Mouse (Mus musculus): ENCODE data around the gene Zfp442.
"Not testable (repeated sequence)": the region's sequence is repeated elsewhere in the genome, so short reads cannot be mapped to it uniquely, and the experiment has no call there.

The Zfp442 gene

GRCm38 (mm10) chr2:150451180-150451919 is at the start of gene Zfp442:
Gene Zfp442, minus strand, starts transcription at chr2:150451486.
- peak; percentile 18 for DNase-seq (ENCODE audit: low spot score)

GRCm38 (mm10) chr2:150500124-150500973 is 49.1 kb upstream of the Zfp442 start:
- DNase-seq (ENCODE audit: low spot score) = not testable (repeated sequence)

GRCm38 (mm10) chr2:150493031-150493430 is 41.7 kb upstream of the Zfp442 start:
- no peak for DNase-seq (ENCODE audit: low spot score)

- peak; percentile 48 for DNase-seq (ENCODE audit: low spot score)
These were observed 33.9 kb upstream of the Zfp442 start, which contains the start of gene Zfp345 for GRCm38 (mm10) chr2:150484939-150485778. Gene Zfp345, minus strand, starts transcription at chr2:150485091.

GRCm38 (mm10) chr2:150439084-150439483 is 12.2 kb downstream of the Zfp442 start:
- DNase-seq (ENCODE audit: low spot score) = not testable (repeated sequence)

GRCm38 (mm10) chr2:150412146-150412545 is 39.1 kb downstream of the Zfp442 start:
- not testable (repeated sequence) for DNase-seq (ENCODE audit: low spot score)

GRCm38 (mm10) chr2:150390198-150390597 is 61.1 kb downstream of the Zfp442 start:
- DNase-seq (ENCODE audit: low spot score) = no peak

GRCm38 (mm10) chr2:150385553-150386106 is 65.7 kb downstream of the Zfp442 start:
- not testable (repeated sequence) for DNase-seq (ENCODE audit: low spot score)

- no peak for DNase-seq (ENCODE audit: low spot score)
These were observed 88.4 kb downstream of the Zfp442 start for GRCm38 (mm10) chr2:150362878-150363229.

- peak; percentile 54 for DNase-seq (ENCODE audit: low spot score)
These were observed 89.0 kb downstream of the Zfp442 start, which contains the start of gene 3300002I08Rik for GRCm38 (mm10) chr2:150362113-150362877. Gene 3300002I08Rik, minus strand, starts transcription at chr2:150362765.

Measured in T-cell, adult 2 months (primary cell).